Mouse (Mus musculus): Measurements from ENCODE around the gene Lrp5. TPM values are rescaled to one million over a fixed set of nuclear protein-coding genes. Genes with fewer than 3 reads are reported as not detected.

Lrp5 gene
- 4.6 and 5.3 TPM in 2 replicates for polyA plus RNA-seq (2014; fragmentation: Nextera tagmentation; extraction: Ambion mirVana)

- peak within 1 kb of the TSS; percentile 78 for H3K27ac ChIP-seq (ENCODE audit: low read depth, low read length)
- peak within 1 kb of the TSS; percentile 93 for H3K4me3 ChIP-seq (ENCODE audit: low read depth, low read length)
- peak within 1 kb of the TSS; percentile 96 for H3K4me2 ChIP-seq
- H3K9ac ChIP-seq (ENCODE audit: low read depth, low read length), result peak within 1 kb of the TSS; percentile 94
- no peaks in the 10 kb centered on the region for H3K9me3 ChIP-seq (replicated peaks; ENCODE audit: control insufficient read depth, low read length)
- H3K4me1 ChIP-seq (ENCODE audit: control insufficient read depth, insufficient read depth, low read length), result peaks cover 12% of the 10 kb centered on the region
- ATAC-seq (replicated peaks; ENCODE audit: insufficient number of reproducible peaks, low FRiP score, low TSS enrichment), result no peak; the same call in 1 of the 2 replicates
- WGBS (ENCODE audit: insufficient replicate concordance), result under 1% methylated on average over 54 of the region's 83 CpGs
- H3K36me3 ChIP-seq (ENCODE audit: control insufficient read depth, insufficient read depth, low read length), result no peaks in the 10 kb centered on the region
- no peaks in the 10 kb centered on the region for H3K27me3 ChIP-seq (ENCODE audit: control insufficient read depth, insufficient read depth, low read length)
These were observed at the start of gene Lrp5 for GRCm38 (mm10) chr19:3686215-3686894. Gene Lrp5, minus strand, starts transcription at chr19:3686564.

GRCm38 (mm10) chr19:3736001-3736400 is 49.6 kb upstream of the Lrp5 start:
- Histone ChIP-seq H3K27me3 (ENCODE audit: control insufficient read depth, insufficient read depth, low read length) (no peaks in the 10 kb centered on the region), H3K9ac (ENCODE audit: low read depth, low read length) (no peak overlapping the region), H3K9me3 (replicated peaks; ENCODE audit: control insufficient read depth, low read length) (no peaks in the 10 kb centered on the region), H3K36me3 (ENCODE audit: control insufficient read depth, insufficient read depth, low read length) (no peaks in the 10 kb centered on the region), H3K27ac (ENCODE audit: low read depth, low read length) (no peak overlapping the region), H3K4me1 (ENCODE audit: control insufficient read depth, insufficient read depth, low read length) (no peaks in the 10 kb centered on the region), H3K4me3 (ENCODE audit: low read depth, low read length) (no peak overlapping the region), H3K4me2 (no peak overlapping the region)
- ATAC-seq (replicated peaks; ENCODE audit: insufficient number of reproducible peaks, low FRiP score, low TSS enrichment), result no peak
- WGBS (ENCODE audit: insufficient replicate concordance), result 84% methylated on average over 3 of the region's 3 CpGs

DNA sequence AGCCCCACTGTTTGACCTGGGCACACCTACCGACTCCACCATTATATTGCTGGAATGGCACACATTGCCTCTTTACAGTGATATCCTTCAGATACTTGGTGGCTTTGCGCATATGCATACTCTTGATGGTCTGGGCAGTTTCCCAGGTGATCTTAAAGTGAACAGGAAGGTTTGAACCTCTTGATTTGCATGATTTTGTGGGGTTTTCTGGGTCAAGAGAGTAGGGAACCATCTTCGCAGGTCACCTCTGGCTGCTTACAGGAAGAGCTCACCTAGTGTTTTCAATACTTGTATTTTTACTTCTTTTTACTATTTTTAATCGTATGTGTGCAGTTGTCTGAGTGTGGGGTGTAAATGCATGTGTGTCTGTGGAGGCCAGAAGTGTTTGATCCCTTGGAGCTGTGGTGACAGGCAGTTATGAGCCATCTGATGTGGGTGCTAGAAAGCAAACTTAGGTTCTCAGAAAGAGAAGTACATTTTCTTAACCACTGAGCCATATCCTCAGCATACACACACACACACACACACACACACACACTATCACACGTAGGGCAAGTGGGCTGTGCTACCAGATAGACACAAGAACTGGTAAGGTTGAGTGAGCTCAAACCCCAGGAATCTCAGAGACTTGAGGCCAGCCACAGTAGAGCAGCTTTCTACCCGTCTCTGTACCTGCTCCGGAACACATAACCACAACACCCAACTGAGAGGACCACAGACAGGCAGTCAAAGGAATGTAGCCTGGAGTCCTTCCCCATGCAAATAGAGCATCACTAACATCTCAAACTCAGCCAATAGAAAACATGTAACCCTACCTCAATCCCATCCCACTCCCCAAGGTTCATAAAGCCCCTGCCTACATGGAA is 44.6 kb upstream of the Lrp5 start:
- Histone ChIP-seq H3K4me2 (no peak overlapping the region), H3K27me3 (ENCODE audit: control insufficient read depth, insufficient read depth, low read length) (no peaks in the 10 kb centered on the region), H3K9ac (ENCODE audit: low read depth, low read length) (no peak overlapping the region), H3K9me3 (replicated peaks; ENCODE audit: control insufficient read depth, low read length) (no peaks in the 10 kb centered on the region), H3K36me3 (ENCODE audit: control insufficient read depth, insufficient read depth, low read length) (no peaks in the 10 kb centered on the region), H3K4me1 (ENCODE audit: control insufficient read depth, insufficient read depth, low read length) (no peaks in the 10 kb centered on the region), H3K4me3 (ENCODE audit: low read depth, low read length) (no peak overlapping the region), H3K27ac (ENCODE audit: low read depth, low read length) (no peak overlapping the region)
- ATAC-seq (replicated peaks; ENCODE audit: insufficient number of reproducible peaks, low FRiP score, low TSS enrichment), result no peak
- WGBS (ENCODE audit: insufficient replicate concordance), result 69% methylated on average over 7 of the region's 7 CpGs

DNA sequence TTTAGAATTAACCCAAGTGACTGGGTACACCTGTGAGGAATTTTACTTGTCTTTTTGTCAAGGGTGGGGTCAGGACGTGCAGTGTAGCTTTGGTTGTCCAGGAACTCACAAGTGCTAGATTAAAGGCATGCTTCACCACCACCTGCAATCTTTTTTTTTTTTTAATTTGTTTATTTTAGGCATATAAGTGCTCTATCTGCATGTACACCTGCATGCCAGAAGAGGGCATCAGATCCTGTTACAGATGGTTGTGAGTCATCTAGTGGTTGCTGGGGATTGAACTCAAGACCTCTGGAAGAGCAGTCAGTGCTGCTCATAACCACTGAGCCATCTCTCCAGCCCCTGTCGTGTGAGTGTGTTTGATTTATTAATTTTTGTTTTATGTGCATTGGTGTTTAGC is 42.5 kb upstream of the Lrp5 start:
- Histone ChIP-seq H3K36me3 (ENCODE audit: control insufficient read depth, insufficient read depth, low read length) (no peaks in the 10 kb centered on the region), H3K9ac (ENCODE audit: low read depth, low read length) (no peak overlapping the region), H3K9me3 (replicated peaks; ENCODE audit: control insufficient read depth, low read length) (no peaks in the 10 kb centered on the region), H3K27me3 (ENCODE audit: control insufficient read depth, insufficient read depth, low read length) (no peaks in the 10 kb centered on the region), H3K4me3 (ENCODE audit: low read depth, low read length) (no peak overlapping the region), H3K4me1 (ENCODE audit: control insufficient read depth, insufficient read depth, low read length) (no peaks in the 10 kb centered on the region), H3K27ac (ENCODE audit: low read depth, low read length) (no peak overlapping the region), H3K4me2 (no peak overlapping the region)
- no peak for ATAC-seq (replicated peaks; ENCODE audit: insufficient number of reproducible peaks, low FRiP score, low TSS enrichment)
- 62% methylated on average over 2 of the region's 2 CpGs for WGBS (ENCODE audit: insufficient replicate concordance)

DNA sequence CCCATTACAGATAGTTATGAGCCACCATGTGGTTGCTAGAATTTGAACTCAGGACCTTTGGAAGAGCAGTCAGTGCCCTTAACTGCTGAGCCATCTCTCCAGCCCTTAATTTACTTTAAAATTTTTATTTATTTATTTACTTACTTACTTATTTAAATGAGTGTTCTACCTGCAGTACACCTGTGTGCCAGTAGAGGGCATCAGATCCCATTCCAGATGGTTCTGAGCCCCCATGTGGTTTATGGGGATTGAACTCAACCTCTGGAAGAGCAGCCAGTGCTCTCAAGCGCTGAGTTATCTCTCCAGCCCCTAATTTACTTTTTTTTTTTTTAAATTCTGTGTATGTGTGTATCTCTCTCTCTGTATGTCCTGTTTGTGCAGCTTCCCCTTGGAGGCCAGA is 38.4 kb upstream of the Lrp5 start:
- Histone ChIP-seq H3K4me2 (no peak overlapping the region), H3K27me3 (ENCODE audit: control insufficient read depth, insufficient read depth, low read length) (no peaks in the 10 kb centered on the region), H3K4me3 (ENCODE audit: low read depth, low read length) (no peak overlapping the region), H3K9me3 (replicated peaks; ENCODE audit: control insufficient read depth, low read length) (no peaks in the 10 kb centered on the region), H3K4me1 (ENCODE audit: control insufficient read depth, insufficient read depth, low read length) (no peaks in the 10 kb centered on the region), H3K9ac (ENCODE audit: low read depth, low read length) (no peak overlapping the region), H3K27ac (ENCODE audit: low read depth, low read length) (no peak overlapping the region), H3K36me3 (ENCODE audit: control insufficient read depth, insufficient read depth, low read length) (no peaks in the 10 kb centered on the region)
- ATAC-seq (replicated peaks; ENCODE audit: insufficient number of reproducible peaks, low FRiP score, low TSS enrichment), result no peak
- 11% methylated on average over 1 of the region's 1 CpGs for WGBS (ENCODE audit: insufficient replicate concordance)

DNA sequence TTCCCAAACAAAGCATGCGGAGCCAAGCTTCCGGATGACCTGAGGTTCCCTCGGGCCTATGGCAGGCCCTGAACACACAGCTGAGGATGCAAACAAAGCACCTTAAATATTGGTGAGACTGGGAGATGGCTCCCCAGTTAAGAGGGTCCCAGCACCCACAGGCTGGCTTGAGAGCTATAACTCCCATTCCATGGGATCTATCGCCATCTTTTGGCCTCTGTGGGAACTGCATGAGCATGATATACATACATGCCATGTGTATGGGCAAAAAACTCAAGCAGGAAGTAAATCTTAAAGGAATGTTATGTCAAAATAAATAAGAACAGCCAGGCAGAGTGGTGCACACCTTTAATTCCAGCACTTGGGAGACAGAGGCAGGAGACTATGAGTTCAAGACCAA is 37.5 kb upstream of the Lrp5 start:
- 71% methylated on average over 4 of the region's 4 CpGs for WGBS (ENCODE audit: insufficient replicate concordance)
- Histone ChIP-seq H3K4me1 (ENCODE audit: control insufficient read depth, insufficient read depth, low read length) (peaks cover 3% of the 10 kb centered on the region; the same call in 1 of the 2 replicates), H3K27ac (ENCODE audit: low read depth, low read length) (no peak overlapping the region), H3K36me3 (ENCODE audit: control insufficient read depth, insufficient read depth, low read length) (no peaks in the 10 kb centered on the region), H3K9ac (ENCODE audit: low read depth, low read length) (no peak overlapping the region), H3K27me3 (ENCODE audit: control insufficient read depth, insufficient read depth, low read length) (no peaks in the 10 kb centered on the region), H3K4me2 (no peak overlapping the region), H3K4me3 (ENCODE audit: low read depth, low read length) (no peak overlapping the region), H3K9me3 (replicated peaks; ENCODE audit: control insufficient read depth, low read length) (no peaks in the 10 kb centered on the region)
- no peak for ATAC-seq (replicated peaks; ENCODE audit: insufficient number of reproducible peaks, low FRiP score, low TSS enrichment)

DNA sequence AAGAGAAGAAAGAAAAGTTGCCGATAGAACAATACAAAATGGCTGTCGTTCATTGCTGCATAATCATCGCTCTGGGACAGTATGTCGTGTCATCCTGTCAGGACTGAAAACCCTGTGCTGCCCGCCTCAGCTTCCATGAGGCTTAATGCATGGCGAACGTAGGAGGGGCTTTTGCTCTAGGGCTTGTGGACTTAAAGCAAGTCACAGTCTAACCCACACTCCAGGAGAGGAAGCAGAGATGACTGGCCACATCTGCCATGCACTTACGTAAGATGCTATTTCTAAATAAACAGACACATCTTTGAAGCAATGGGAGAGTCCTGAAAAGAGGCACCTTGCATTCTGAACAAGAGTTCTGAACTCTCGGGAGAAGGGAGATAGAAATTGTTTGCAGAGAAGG is 36.8 kb upstream of the Lrp5 start:
- no peak for ATAC-seq (replicated peaks; ENCODE audit: insufficient number of reproducible peaks, low FRiP score, low TSS enrichment)

GRCm38 (mm10) chr19:3719362-3719891 is 33.1 kb upstream of the Lrp5 start:
- Histone ChIP-seq H3K27me3 (ENCODE audit: control insufficient read depth, insufficient read depth, low read length) (no peaks in the 10 kb centered on the region), H3K4me1 (ENCODE audit: control insufficient read depth, insufficient read depth, low read length) (peaks cover 4% of the 10 kb centered on the region; the same call in 1 of the 2 replicates), H3K9me3 (replicated peaks; ENCODE audit: control insufficient read depth, low read length) (no peaks in the 10 kb centered on the region), H3K36me3 (ENCODE audit: control insufficient read depth, insufficient read depth, low read length) (peaks cover 17% of the 10 kb centered on the region), H3K4me2 (peak overlapping the region; percentile 91), H3K27ac (ENCODE audit: low read depth, low read length) (no peak overlapping the region), H3K4me3 (ENCODE audit: low read depth, low read length) (peak overlapping the region; percentile 49), H3K9ac (ENCODE audit: low read depth, low read length) (peak overlapping the region; percentile 68)
- WGBS (ENCODE audit: insufficient replicate concordance), result under 1% methylated on average over 27 of the region's 27 CpGs
- peak; percentile 48; the same call in 1 of the 2 replicates for ATAC-seq (replicated peaks; ENCODE audit: insufficient number of reproducible peaks, low FRiP score, low TSS enrichment)

More for the DNA sequence above, 36.8 kb upstream of the Lrp5 start:
- no peaks in the 10 kb centered on the region for H3K9me3 ChIP-seq (replicated peaks; ENCODE audit: control insufficient read depth, low read length)
- no peaks in the 10 kb centered on the region for H3K36me3 ChIP-seq (ENCODE audit: control insufficient read depth, insufficient read depth, low read length)
- H3K4me1 ChIP-seq (ENCODE audit: control insufficient read depth, insufficient read depth, low read length), result peaks cover 4% of the 10 kb centered on the region; the same call in 1 of the 2 replicates
- WGBS (ENCODE audit: insufficient replicate concordance), result 90% methylated on average over 9 of the region's 9 CpGs
- no peak overlapping the region for H3K27ac ChIP-seq (ENCODE audit: low read depth, low read length)
- no peak overlapping the region for H3K4me2 ChIP-seq
- H3K27me3 ChIP-seq (ENCODE audit: control insufficient read depth, insufficient read depth, low read length), result no peaks in the 10 kb centered on the region
- H3K9ac ChIP-seq (ENCODE audit: low read depth, low read length), result no peak overlapping the region
- no peak overlapping the region for H3K4me3 ChIP-seq (ENCODE audit: low read depth, low read length)

Data from heart, embryonic 11.5 days (tissue).